Mouse (Mus musculus): ENCODE data around the gene Galnt12.

Gene Galnt12

GRCm38 (mm10) chr4:47161103-47161755, 69.5 kb downstream of the Galnt12 start:
- no peak for DNase-seq

- DNase-seq = no peak
These were observed 70.3 kb downstream of the Galnt12 start for GRCm38 (mm10) chr4:47161756-47162587.

- no peak for DNase-seq
These were observed 80.6 kb downstream of the Galnt12 start for GRCm38 (mm10) chr4:47172314-47172713.

Data from kidney, postnatal 36 days (tissue).